Mouse (Mus musculus) E14TG2a.4 (cell line): Measurements from ENCODE around the gene Efcab3.

Experiments used
- CTCF ChIP-seq: conservative IDR thresholded peaks from 2 replicates; pipeline ENCODE4 v1.5.1; 2014; ENCODE audit warnings: low read length
- POU5F1 ChIP-seq: IDR thresholded peaks from 2 replicates; pipeline ENCODE4 v1.6.1; 2014; ENCODE audit warnings: low read length, borderline replicate concordance

- no peak for TF ChIP-seq CTCF
- TF ChIP-seq POU5F1 = no peak
Measured at GRCm38 (mm10) chr11:105164516-105165510, 101.4 kb downstream of the Efcab3 start.
